Mouse (Mus musculus): ENCODE measurements around the gene Gtpbp3. TPM values are rescaled to one million over a fixed set of nuclear protein-coding genes. Genes with fewer than 3 reads are reported as not detected.

Gtpbp3 gene
- total and polyA plus RNA-seq, 3 experiments, result 49.4 to 50.1 TPM; not detected in 1

DNA sequence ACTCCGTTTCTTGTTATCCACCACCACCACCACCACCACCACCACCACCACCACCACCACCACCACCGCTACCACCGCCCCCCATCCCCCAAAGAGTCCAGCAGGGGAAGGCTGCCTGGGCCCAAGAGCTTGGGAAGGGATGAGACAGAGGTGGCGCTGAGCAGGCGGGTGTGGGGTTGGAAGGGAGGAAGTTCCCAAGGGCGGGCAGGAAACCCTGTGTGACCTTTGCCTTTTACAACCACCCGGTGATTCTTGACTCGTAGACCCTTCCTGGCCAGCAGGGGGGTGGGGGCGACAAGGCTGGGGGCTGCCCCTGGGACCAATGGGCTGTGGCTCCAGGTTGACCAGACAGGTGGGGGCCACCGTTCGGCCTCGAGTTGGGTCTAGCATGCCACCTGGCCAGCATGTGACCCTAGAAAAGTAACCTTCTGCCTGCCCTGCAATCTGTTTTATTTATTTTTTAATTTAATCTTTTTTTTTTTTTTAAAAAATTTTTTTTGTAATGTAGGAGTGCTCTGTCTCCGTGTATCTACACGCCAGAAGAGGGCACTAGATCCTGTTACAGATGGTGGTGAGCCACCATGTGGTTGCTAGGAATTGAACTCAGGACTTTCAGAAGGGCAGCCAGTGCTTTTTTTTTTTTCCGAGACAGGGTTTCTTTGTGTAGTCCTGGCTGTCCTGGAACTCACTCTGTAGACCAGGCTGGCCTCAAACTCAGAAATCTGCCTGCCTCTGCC is 25.3 kb downstream of the Gtpbp3 start:
- H3K36me3 ChIP-seq (ENCODE audit: control insufficient read depth in 1 of 2, insufficient read depth in 2 of 2, low read length in 2 of 2), result peaks cover 0 to 3% of the 10 kb centered on the region in 2 experiments; a peak in 1 of 4 replicates
- DNase-seq (ENCODE audit: low read depth, low spot score), result no peak
- no peak for TF ChIP-seq TCF12 (IDR thresholded peaks at IDR 0.05; ENCODE audit: low read depth, low read length)
- no peak for TF ChIP-seq ZC3H11A (IDR thresholded peaks at IDR 0.05; ENCODE audit: low read depth, low read length)
- TF ChIP-seq POLR2AphosphoS5 (IDR thresholded peaks at IDR 0.05; ENCODE audit: borderline replicate concordance, low read depth, low read length), result no peak
- no peak for TF ChIP-seq TAL1 (IDR thresholded peaks at IDR 0.05; ENCODE audit: low read length)
- TF ChIP-seq MYB (IDR thresholded peaks at IDR 0.05; ENCODE audit: low read depth, low read length), result no peak
- peak in 2 of 3 experiments; percentile 27 to 30; a peak in 3 of 6 replicates for TF ChIP-seq CTCF (IDR thresholded peaks at IDR 0.05 in 2 of 3, conservative IDR thresholded peaks at IDR 0.05 in 1 of 3; ENCODE audit: control insufficient read depth in 1 of 3, insufficient read depth in 1 of 3, low read depth in 2 of 3, low read length in 3 of 3, poor library complexity in 1 of 3, severe bottlenecking in 1 of 3)
- 0 out of 2 replicates have a peak, but pooled peaks have one; percentile 25 for TF ChIP-seq MYC (IDR thresholded peaks at IDR 0.05; ENCODE audit: low read depth, low read length)
- TF ChIP-seq CHD1 (IDR thresholded peaks at IDR 0.05; ENCODE audit: low read depth, low read length), result no peak
- no peak for TF ChIP-seq USF1 (IDR thresholded peaks at IDR 0.05; ENCODE audit: low read depth, low read length)
- TF ChIP-seq ZMIZ1 (IDR thresholded peaks at IDR 0.05; ENCODE audit: low read depth, low read length), result no peak
- no peak for TF ChIP-seq BHLHE40 (IDR thresholded peaks at IDR 0.05; ENCODE audit: borderline replicate concordance, low read depth, low read length)
- no peak for TF ChIP-seq CHD2 (IDR thresholded peaks at IDR 0.05; ENCODE audit: low read length)
- TF ChIP-seq E2F4 (IDR thresholded peaks at IDR 0.05; ENCODE audit: borderline replicate concordance, low read depth, low read length), result no peak
- TF ChIP-seq GABPA (IDR thresholded peaks at IDR 0.05; ENCODE audit: low read depth, low read length), result no peak
- 0 out of 2 replicates have a peak, but pooled peaks have one; percentile 16 for TF ChIP-seq ZNF384 (IDR thresholded peaks at IDR 0.05; ENCODE audit: low read depth, low read length)
- TF ChIP-seq SMC3 (IDR thresholded peaks at IDR 0.05; ENCODE audit: low read depth, low read length), result peak; percentile 19; the same call in 1 of the 2 replicates
- H3K4me3 ChIP-seq (ENCODE audit: control insufficient read depth in 1 of 2, insufficient read depth in 1 of 2, low read depth in 2 of 2, low read length in 2 of 2), result no peak overlapping the region
- H3K27ac ChIP-seq (ENCODE audit: control insufficient read depth, low read depth, low read length), result no peak overlapping the region
- H3K27me3 ChIP-seq (ENCODE audit: control insufficient read depth in 1 of 2, insufficient read depth in 2 of 2, low read length in 2 of 2), result peaks cover 0 to 2% of the 10 kb centered on the region in 2 experiments; a peak in 1 of 4 replicates
- H3K9me3 ChIP-seq (replicated peaks; ENCODE audit: insufficient read depth, low read length), result no peaks in the 10 kb centered on the region
- H3K4me1 ChIP-seq (ENCODE audit: control insufficient read depth in 1 of 2, insufficient read depth in 2 of 2, low read length in 2 of 2), result peaks cover 2 to 19% of the 10 kb centered on the region in 2 experiments; a peak in 3 of 4 replicates
- peaks cover 3% of the 10 kb centered on the region for H3K79me2 ChIP-seq (ENCODE audit: control insufficient read depth, insufficient read depth, low read length, poor library complexity)
- H3K9ac ChIP-seq (ENCODE audit: control insufficient read depth, low read depth, low read length, poor library complexity, severe bottlenecking), result no peak overlapping the region

- Histone ChIP-seq H3K36me3 (ENCODE audit: control insufficient read depth in 1 of 2, insufficient read depth in 2 of 2, low read length in 2 of 2) (peaks cover 0 to 3% of the 10 kb centered on the region in 2 experiments; a peak in 1 of 4 replicates), H3K4me1 (ENCODE audit: control insufficient read depth in 1 of 2, insufficient read depth in 2 of 2, low read length in 2 of 2) (peaks cover 2 to 19% of the 10 kb centered on the region in 2 experiments; a peak in 3 of 4 replicates), H3K9me3 (replicated peaks; ENCODE audit: insufficient read depth, low read length) (no peaks in the 10 kb centered on the region), H3K4me3 (ENCODE audit: control insufficient read depth in 1 of 2, insufficient read depth in 1 of 2, low read depth in 2 of 2, low read length in 2 of 2) (no peak overlapping the region), H3K9ac (ENCODE audit: control insufficient read depth, low read depth, low read length, poor library complexity, severe bottlenecking) (no peak overlapping the region), H3K79me2 (ENCODE audit: control insufficient read depth, insufficient read depth, low read length, poor library complexity) (peaks cover 3% of the 10 kb centered on the region), H3K27ac (ENCODE audit: control insufficient read depth, low read depth, low read length) (no peak overlapping the region), H3K27me3 (ENCODE audit: control insufficient read depth in 1 of 2, insufficient read depth in 2 of 2, low read length in 2 of 2) (peaks cover 0 to 2% of the 10 kb centered on the region in 2 experiments; a peak in 1 of 4 replicates)
- peak; percentile 45 for DNase-seq (ENCODE audit: low read depth, low spot score)
- no peak for TF ChIP-seq POLR2A (IDR thresholded peaks at IDR 0.05; ENCODE audit: control insufficient read depth in 1 of 2, insufficient read depth in 1 of 2, low read depth in 1 of 2, low read length in 2 of 2, poor library complexity in 1 of 2)
- TF ChIP-seq CTCF (IDR thresholded peaks at IDR 0.05 in 2 of 3, conservative IDR thresholded peaks at IDR 0.05 in 1 of 3; ENCODE audit: control insufficient read depth in 1 of 3, insufficient read depth in 1 of 3, low read depth in 2 of 3, low read length in 3 of 3, poor library complexity in 1 of 3, severe bottlenecking in 1 of 3), result peak; percentile 33 to 46 (median 41)
- peak; percentile 23 for TF ChIP-seq SMC3 (IDR thresholded peaks at IDR 0.05; ENCODE audit: low read depth, low read length)
Measured at GRCm38 (mm10) chr8:71515043-71515442, 27.1 kb downstream of the Gtpbp3 start.

All from MEL (cell line).